Mouse (Mus musculus) olfactory bulb, adult 2 months (tissue): ENCODE results near the gene U90926.

Experiments
- CTCF ChIP-seq: fragments of 200-500 bp; IDR thresholded peaks from 2 replicates; pipeline ENCODE4 v1.5.1; 2012; ENCODE audit warnings: low read depth, mild to moderate bottlenecking, low read length, moderate library complexity; ENCODE audit not compliant: insufficient read depth
- POLR2A ChIP-seq: fragments of 200-500 bp; IDR thresholded peaks from 2 replicates; pipeline ENCODE4 v1.6.1; 2012; ENCODE audit warnings: mild to moderate bottlenecking, low read depth, low read length, moderate library complexity; ENCODE audit not compliant: insufficient read depth

DNA sequence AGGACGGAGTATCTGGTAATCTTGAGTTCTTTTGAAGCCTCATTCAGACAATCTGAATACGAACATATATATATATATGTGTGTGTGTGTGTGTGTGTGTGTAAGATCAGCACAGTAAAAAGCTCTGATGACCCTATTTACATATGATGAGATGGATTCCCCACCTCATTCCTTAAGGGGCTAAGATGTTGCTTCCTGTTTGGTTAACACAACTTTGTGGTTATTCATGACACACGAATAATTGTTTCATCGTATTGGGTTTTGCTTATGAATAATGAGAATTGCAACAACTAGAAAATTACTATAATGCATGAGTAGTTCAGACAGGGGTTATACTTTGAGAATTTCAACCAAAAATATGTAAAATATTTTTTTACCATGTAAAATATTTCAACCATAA lies at the start of gene U90926:
- TF ChIP-seq CTCF = no peak
- TF ChIP-seq POLR2A = no peak
